Mouse (Mus musculus) heart, adult 2 months (tissue): ENCODE results near the gene Minos1. TPM values are rescaled to one million over a fixed set of nuclear protein-coding genes. Genes with fewer than 3 reads are reported as not detected.

Source experiments
- DNase-seq, 2 experiments: peaks; one replicate each; pipeline ENCODE4 v3.0.0; 2021
- H3K27ac ChIP-seq: fragments of 200-600 bp; 2 replicates; pipeline ENCODE4 v1.8.1; 2022
- H3K27me3 ChIP-seq: fragments of 200-500 bp; 2 replicates; pipeline ENCODE4 v1.6.1; 2012; ENCODE audit warnings: mild to moderate bottlenecking, low read length, inconsistent platforms, mixed read lengths; ENCODE audit not compliant: control insufficient read depth, insufficient read depth
- H3K36me3 ChIP-seq: fragments of 200-500 bp; 2 replicates; pipeline ENCODE4 v1.6.1; 2012; ENCODE audit warnings: low read length, inconsistent platforms; ENCODE audit not compliant: control insufficient read depth, insufficient read depth
- H3K4me1 ChIP-seq: fragments of 200-500 bp; 2 replicates; pipeline ENCODE4 v1.6.1; 2011; ENCODE audit warnings: low read length; ENCODE audit not compliant: control insufficient read depth, insufficient read depth
- H3K4me3 ChIP-seq: fragments of 200-600 bp; 2 replicates; pipeline ENCODE4 v1.8.1; 2022
- H3K79me2 ChIP-seq: fragments of 200-500 bp; replicated peaks from 2 replicates; pipeline ENCODE4 v1.6.1; 2012; ENCODE audit warnings: mild to moderate bottlenecking, inconsistent platforms, low read length, moderate library complexity, mixed read lengths; ENCODE audit not compliant: control insufficient read depth, insufficient read depth
- H3K9ac ChIP-seq: fragments of 200-500 bp; 2 replicates; pipeline ENCODE4 v1.6.1; 2012; ENCODE audit warnings: low read depth, mild to moderate bottlenecking, control low read depth, inconsistent platforms, low read length, mixed read lengths
- CTCF ChIP-seq: fragments of 200-600 bp; IDR thresholded peaks from 2 replicates; pipeline ENCODE4 v1.8.1; 2022; ENCODE audit warnings: antibody characterized with exemption, mild to moderate bottlenecking, moderate library complexity
- EP300 ChIP-seq: fragments of 200-500 bp; IDR thresholded peaks from 2 replicates; pipeline ENCODE4 v1.6.1; 2011; ENCODE audit warnings: low read depth, low read length, control low read depth; ENCODE audit not compliant: insufficient read depth
- POLR2A ChIP-seq: fragments of 200-500 bp; IDR thresholded peaks from 2 replicates; pipeline ENCODE4 v1.6.1; 2011; ENCODE audit warnings: mild to moderate bottlenecking, low read depth, low read length, control low read depth; ENCODE audit not compliant: insufficient read depth
- WGBS: fragments of 180-500 bp; shearing (Covaris S2); methylation state at CpG from one replicate; pipeline ENCODE4 v1.1.7; 2018; 5-methylcytosine and 5-hydroxymethylcytosine counted together
- intact Hi-C: fragments of 180-260 bp; cut with DNase I; formaldehyde crosslinking; loops from one replicate; pipeline ENCODE4 v1.15.1; 2025
- long read RNA-seq: library from polyadenylated mRNA; stranded (forward); transcript quantifications from one replicate; pipeline ENCODE4 v2.0.0, GENCODE M21; 2021
- polyA plus RNA-seq: library from polyadenylated mRNA; depleted of rRNA; stranded (reverse); fragments of >200 nt; gene quantifications from 2 replicates; pipeline ENCODE4 v1.2.3, GENCODE M21; 2012; rRNA removed
- total RNA-seq, 2 experiments: library from RNA; stranded (reverse); gene quantifications; 2 replicates each; pipeline ENCODE4 v1.2.3; 2021

Minos1 gene
- 100 to 1,000 TPM; 586 to 660 TPM for total RNA-seq
- polyA plus RNA-seq: 203 and 282 TPM in 2 replicates
- long read RNA-seq, transcript Minos1-204 (4 exons, 476 nt): minor isoform, 18 of 525 reads
- long read RNA-seq, transcript Minos1-203 (4 exons, 2,549 nt): major isoform, 450 of 525 reads
- long read RNA-seq, partial matches to known transcripts: 1 of 525 reads
- long read RNA-seq, other reads (novel, unspliced or antisense): 55 of 525 reads

GRCm38 (mm10) chr4:139130701-139131549 lies at the start of gene Minos1:
TSS of gene Minos1 (minus strand) at chr4:139131113.
- Histone ChIP-seq H3K27me3 (no peaks in the 10 kb centered on the region), H3K79me2 (peaks cover 15% of the 10 kb centered on the region), H3K4me3 (peak within 1 kb of the TSS; percentile 94), H3K27ac (peak within 1 kb of the TSS; percentile 94), H3K4me1 (peaks cover 6% of the 10 kb centered on the region), H3K36me3 (peaks cover 5% of the 10 kb centered on the region), H3K9ac (peak within 1 kb of the TSS; percentile 91)
- intact Hi-C loops: loop anchor here (1.0 to 5.0 kb wide), 2 partner anchors 62 to 214 kb away; no protein-coding TSS in a partner anchor
- TF ChIP-seq EP300: peak; percentile 44; the same call in 1 of the 2 replicates
- TF ChIP-seq CTCF: no peak
- peak; percentile 89 for TF ChIP-seq POLR2A
- WGBS: under 1% methylated on average over 62 of the region's 63 CpGs
- DNase-seq: peak; percentile 97 to 98

GRCm38 (mm10) chr4:139179731-139180625 lies 49.1 kb upstream of the Minos1 start:
- peaks cover 6% of the 10 kb centered on the region for H3K4me1 ChIP-seq
- no peak for TF ChIP-seq POLR2A
- TF ChIP-seq CTCF: no peak
- 0 out of 2 replicates have a peak, but pooled peaks have one; percentile 23 for TF ChIP-seq EP300
- no peaks in the 10 kb centered on the region for H3K36me3 ChIP-seq
- 42% methylated on average over 17 of the region's 17 CpGs for WGBS
- peak in 1 of 2 experiments; percentile 66 for DNase-seq
- H3K27ac ChIP-seq: no peak overlapping the region; the same call in 1 of the 2 replicates
- no peaks in the 10 kb centered on the region for H3K79me2 ChIP-seq
- H3K27me3 ChIP-seq: no peaks in the 10 kb centered on the region
- no peak overlapping the region for H3K9ac ChIP-seq
- no peak overlapping the region for H3K4me3 ChIP-seq
- intact Hi-C loops: loop anchor here (5.0 kb wide), 1 partner anchor 33 kb away; no protein-coding TSS in a partner anchor

GRCm38 (mm10) chr4:139179218-139179617 lies 48.3 kb upstream of the Minos1 start:
- WGBS: 59% methylated on average over 2 of the region's 2 CpGs
- Histone ChIP-seq H3K4me3 (no peak overlapping the region), H3K27me3 (no peaks in the 10 kb centered on the region), H3K4me1 (peaks cover 6% of the 10 kb centered on the region), H3K36me3 (no peaks in the 10 kb centered on the region), H3K79me2 (no peaks in the 10 kb centered on the region), H3K9ac (no peak overlapping the region), H3K27ac (no peak overlapping the region)
- intact Hi-C loops: no loop called here
- peak; percentile 12; the same call in 1 of the 2 replicates for TF ChIP-seq CTCF
- no peak for TF ChIP-seq EP300
- no peak for DNase-seq

- intact Hi-C loops: no loop called here
- DNase-seq: no peak
- Histone ChIP-seq H3K9ac (no peak overlapping the region), H3K79me2 (no peaks in the 10 kb centered on the region), H3K4me3 (no peak overlapping the region), H3K36me3 (no peaks in the 10 kb centered on the region), H3K27me3 (no peaks in the 10 kb centered on the region), H3K27ac (no peak overlapping the region), H3K4me1 (peaks cover 6% of the 10 kb centered on the region)
- no peak for TF ChIP-seq POLR2A
- WGBS: 94% methylated on average over 11 of the region's 11 CpGs
Measured at GRCm38 (mm10) chr4:139178377-139178776, 47.5 kb upstream of the Minos1 start.

GRCm38 (mm10) chr4:139177921-139178320 lies 47.0 kb upstream of the Minos1 start:
- Histone ChIP-seq H3K27ac (no peak overlapping the region), H3K9ac (no peak overlapping the region), H3K79me2 (no peaks in the 10 kb centered on the region), H3K27me3 (no peaks in the 10 kb centered on the region), H3K4me1 (peaks cover 6% of the 10 kb centered on the region), H3K36me3 (no peaks in the 10 kb centered on the region), H3K4me3 (no peak overlapping the region)
- WGBS: 94% methylated on average over 3 of the region's 3 CpGs
- peak; percentile 65 for TF ChIP-seq CTCF
- no peak for TF ChIP-seq EP300
- DNase-seq: no peak
- intact Hi-C loops: no loop called here
